Mouse (Mus musculus): Measurements from ENCODE around the gene Gm45234.

DNA sequence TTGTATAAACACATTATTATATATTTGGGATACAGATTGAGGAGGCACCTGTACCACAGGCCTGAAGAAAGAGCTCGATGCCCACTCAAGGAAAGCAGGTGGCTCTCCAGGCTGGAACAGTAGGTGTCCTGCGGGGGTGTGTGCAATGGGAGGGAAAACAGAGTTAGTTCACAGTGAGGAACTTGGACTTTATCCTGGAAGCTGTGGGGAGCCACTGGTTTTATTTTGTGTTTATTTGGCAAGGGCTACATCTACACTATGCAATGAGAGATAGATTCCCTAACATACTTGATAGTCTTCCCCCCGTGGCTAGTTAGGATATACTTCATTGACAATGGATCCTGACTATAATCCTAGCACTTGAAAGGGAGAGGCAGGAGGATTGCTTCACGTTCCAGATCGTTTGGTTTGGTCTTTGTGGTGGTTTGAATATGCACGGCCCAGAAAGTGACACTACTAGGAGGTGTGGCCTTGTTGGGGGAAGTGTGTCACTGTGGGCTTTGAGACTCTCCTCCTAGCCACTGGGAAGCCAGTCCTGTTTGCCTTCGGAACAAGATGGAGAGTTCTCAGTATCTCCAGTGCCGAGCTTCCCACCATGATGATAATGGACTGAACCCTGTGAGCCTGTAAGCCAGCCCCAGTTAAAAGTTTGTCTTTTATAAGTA, 31.1 kb upstream of the Gm45234 start:
- TF ChIP-seq CTCF (IDR thresholded peaks at IDR 0.05; ENCODE audit: borderline replicate concordance, extremely low read depth, insufficient read depth, insufficient read length), result no peak
- no peak for TF ChIP-seq POLR2A (IDR thresholded peaks at IDR 0.05; ENCODE audit: borderline replicate concordance, extremely low read depth, insufficient read depth, insufficient read length, poor library complexity, severe bottlenecking)
